Mouse (Mus musculus): ENCODE results near the gene Apol7a.
"Not testable (repeated sequence)": the region's sequence is repeated elsewhere in the genome, so short reads cannot be mapped to it uniquely, and the experiment has no call there.

Gene Apol7a

DNA sequence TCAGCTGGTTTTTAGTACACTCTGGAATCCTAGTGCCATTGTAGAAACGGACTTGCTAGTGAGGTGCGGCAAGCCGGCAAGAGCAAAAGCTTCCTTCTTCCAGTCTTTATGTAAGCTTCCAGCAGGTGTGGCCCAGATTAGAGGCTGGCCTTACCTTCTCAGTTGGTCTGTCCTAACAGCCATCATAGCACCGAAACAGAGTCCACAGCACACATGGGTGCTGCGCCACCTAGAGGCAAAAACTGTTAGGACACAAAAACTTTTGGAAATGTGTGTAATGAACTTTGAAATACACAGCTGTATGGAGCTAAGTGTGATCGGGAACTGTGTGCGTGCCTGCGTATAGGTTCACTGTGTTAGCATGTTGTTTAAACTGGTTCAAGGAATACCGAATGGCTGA, at the start of gene Apol7a:
Gene Apol7a, minus strand, starts transcription at position 84 of the 400 bp plus-strand sequence.
- peak; percentile 16 to 40 for DNase-seq (ENCODE audit: low spot score in 2 of 2)

GRCm38 (mm10) chr15:77447392-77447791, 48.5 kb upstream of the Apol7a start, which contains the start of gene Apol7b:
TSS of gene Apol7b (minus strand) at chr15:77447492.
- DNase-seq (ENCODE audit: low spot score in 2 of 2): not testable (repeated sequence)

- not testable (repeated sequence) for DNase-seq (ENCODE audit: low spot score in 2 of 2)
These were observed 46.8 kb upstream of the Apol7a start for GRCm38 (mm10) chr15:77445668-77446067.

- DNase-seq (ENCODE audit: low spot score in 2 of 2): not testable (repeated sequence)
These were observed 45.8 kb upstream of the Apol7a start for GRCm38 (mm10) chr15:77444746-77445145.

DNA sequence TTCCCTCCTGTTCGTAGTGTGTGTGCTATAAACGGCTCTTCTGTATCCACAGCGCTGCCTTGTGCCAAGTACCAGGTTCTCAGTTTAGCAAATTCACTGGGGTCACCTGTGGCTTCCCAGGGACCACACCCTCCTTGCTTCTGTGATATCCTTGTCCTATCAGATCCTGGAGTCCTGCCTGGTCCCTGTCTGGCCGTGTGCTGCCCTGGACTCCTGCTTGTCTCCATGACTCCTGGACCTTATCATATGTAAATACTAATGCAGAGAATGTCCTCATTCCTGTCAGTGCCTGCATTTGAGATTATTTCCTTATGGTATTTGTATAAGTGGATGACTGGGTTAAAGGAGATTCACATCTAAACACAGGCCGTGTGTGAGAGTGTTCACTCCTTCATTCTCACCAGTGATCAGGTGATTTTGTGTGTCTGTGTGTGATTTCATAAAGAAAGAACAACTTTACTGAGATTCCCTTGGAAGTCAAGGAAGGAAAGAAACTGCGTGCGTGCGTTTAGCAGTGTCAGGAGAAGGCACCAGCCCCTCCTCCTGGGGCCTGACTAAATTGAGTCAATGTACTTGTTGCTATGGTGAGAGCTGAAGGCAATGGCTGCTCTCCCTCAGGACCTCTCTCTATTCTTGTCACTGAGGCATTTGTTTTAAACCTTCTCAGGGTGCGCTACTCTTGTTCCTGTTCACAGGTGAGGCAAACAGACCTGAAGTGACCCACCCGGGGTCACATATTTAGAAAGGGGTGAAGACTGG, 30.0 kb upstream of the Apol7a start:
- DNase-seq (ENCODE audit: low spot score in 2 of 2): not testable (repeated sequence)

DNA sequence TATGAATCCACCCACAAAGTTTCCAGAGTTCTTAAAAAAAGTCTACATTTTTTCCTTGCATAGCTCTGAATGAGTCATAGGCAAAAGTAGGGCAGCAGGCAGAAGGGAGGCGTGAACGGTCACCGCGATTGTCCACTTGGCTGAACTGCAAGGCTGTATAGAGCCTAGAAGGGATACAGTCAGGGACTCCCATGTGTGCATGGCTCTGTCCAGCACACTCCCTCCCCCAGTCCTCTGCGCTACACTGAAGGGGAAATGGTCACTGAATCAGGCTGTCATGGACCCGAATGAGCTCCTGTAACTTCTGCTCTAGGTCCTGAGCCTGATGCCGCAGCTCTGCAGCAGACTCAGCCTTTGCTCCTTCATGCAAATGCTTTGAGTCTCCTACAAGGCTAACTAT, 24.0 kb upstream of the Apol7a start:
- not testable (repeated sequence) for DNase-seq (ENCODE audit: low spot score in 2 of 2)

- DNase-seq (ENCODE audit: low spot score in 2 of 2): not testable (repeated sequence)
These were observed 20.7 kb upstream of the Apol7a start for GRCm38 (mm10) chr15:77419657-77420056.

- not testable (repeated sequence) for DNase-seq (ENCODE audit: low spot score in 2 of 2)
These were observed 17.9 kb upstream of the Apol7a start for GRCm38 (mm10) chr15:77416655-77417333.

- DNase-seq (ENCODE audit: low spot score in 2 of 2): not testable (repeated sequence)
These were observed 16.7 kb upstream of the Apol7a start for GRCm38 (mm10) chr15:77415653-77416052.

- DNase-seq (ENCODE audit: low spot score in 2 of 2): not testable (repeated sequence)
These were observed 13.8 kb upstream of the Apol7a start for GRCm38 (mm10) chr15:77412695-77413094.

GRCm38 (mm10) chr15:77411035-77411434, 12.1 kb upstream of the Apol7a start, which contains the start of gene Apol9a:
TSS of gene Apol9a (minus strand) at chr15:77411135.
- not testable (repeated sequence) for DNase-seq (ENCODE audit: low spot score in 2 of 2)

- not testable (repeated sequence) for DNase-seq (ENCODE audit: low spot score in 2 of 2)
These were observed 7.5 kb upstream of the Apol7a start for GRCm38 (mm10) chr15:77406370-77406769.

DNA sequence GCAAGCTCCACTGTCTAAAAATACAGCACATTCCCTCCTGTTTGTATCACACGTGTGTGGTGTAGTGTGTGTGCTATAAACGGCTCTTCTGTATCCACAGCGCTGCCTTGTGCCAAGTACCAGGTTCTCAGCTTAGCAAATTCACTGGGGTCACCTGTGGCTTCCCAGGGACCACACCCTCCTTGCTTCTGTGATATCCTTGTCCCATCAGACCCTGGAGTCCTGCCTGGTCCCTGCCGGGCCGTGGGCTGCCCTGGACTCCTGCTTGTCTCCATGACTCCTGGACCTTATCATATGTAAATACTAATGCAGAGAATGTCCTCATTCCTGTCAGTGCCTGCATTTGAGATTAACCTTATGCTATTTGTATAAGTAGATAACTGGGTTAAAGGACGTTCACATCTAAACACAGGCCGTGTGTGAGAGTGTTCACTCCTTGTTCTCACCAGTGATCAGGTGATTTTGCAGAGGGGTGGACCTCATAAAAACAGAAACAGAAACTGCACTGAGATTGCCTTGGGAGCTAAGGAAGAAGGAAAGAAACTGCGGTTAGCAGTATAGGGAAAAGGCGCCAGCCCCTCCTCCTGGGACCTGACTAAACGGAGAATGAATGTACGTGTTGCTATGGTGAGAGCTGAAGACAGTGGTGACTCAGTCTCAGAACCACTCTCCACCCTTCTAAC, 1.3 kb downstream of the Apol7a start:
- DNase-seq (ENCODE audit: low spot score in 2 of 2): peak; percentile 51 to 53

DNA sequence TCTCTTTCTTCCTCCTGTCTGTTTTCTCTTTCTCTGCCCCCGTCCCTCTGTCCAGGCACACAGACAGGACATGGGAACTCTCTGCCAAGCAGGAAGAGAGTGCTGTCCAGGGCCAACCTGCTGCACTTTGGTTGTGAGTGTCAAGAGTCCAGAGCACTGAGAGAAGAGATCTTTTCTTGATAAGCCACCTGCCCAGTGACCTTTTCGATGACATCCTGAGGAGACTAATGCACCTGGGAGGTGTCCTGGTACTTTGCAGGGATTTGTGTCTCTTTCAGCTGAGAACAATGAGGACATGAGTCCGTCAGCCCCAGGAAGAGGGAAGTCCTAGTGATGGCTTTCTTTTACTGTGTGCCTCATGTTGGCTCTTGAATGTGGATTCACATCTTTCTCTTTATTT, 5.1 kb downstream of the Apol7a start:
- not testable (repeated sequence) for DNase-seq (ENCODE audit: low spot score in 2 of 2)

- DNase-seq (ENCODE audit: low spot score in 2 of 2): no peak
These were observed 11.4 kb downstream of the Apol7a start for GRCm38 (mm10) chr15:77387462-77387861.

DNA sequence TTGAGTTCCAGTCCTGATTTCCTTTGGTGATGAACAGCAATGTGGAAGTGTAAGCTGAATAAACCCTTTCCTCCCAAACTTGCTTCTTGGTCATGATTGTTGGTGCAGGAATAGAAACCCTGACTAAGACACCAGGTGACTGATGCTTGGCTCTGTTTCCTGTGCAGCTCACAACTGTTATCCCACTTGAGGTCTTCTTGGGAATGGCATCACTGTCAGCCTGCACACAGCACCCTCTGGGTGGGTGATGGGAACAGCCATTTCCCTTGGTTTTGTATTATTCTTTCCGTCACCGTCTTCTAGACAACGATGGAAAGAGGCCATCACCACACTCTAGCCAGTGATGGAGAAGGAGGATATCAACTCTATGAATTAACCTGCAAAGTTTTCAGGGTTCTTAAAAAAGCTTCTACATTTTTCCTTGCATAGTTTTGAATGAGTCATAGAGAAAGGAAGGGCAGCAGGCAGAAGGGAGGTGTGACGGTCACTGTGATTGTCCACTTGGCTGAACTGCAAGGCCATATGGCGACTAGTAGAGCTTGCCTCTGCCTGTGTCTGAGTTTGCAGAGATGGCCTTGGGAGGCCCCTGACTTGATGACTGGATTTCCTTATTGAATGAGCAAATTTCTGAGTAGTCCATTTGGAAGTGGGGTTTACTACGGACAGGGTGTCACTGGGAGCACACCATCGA, 14.4 kb downstream of the Apol7a start:
- no peak for DNase-seq (ENCODE audit: low spot score in 2 of 2)

DNA sequence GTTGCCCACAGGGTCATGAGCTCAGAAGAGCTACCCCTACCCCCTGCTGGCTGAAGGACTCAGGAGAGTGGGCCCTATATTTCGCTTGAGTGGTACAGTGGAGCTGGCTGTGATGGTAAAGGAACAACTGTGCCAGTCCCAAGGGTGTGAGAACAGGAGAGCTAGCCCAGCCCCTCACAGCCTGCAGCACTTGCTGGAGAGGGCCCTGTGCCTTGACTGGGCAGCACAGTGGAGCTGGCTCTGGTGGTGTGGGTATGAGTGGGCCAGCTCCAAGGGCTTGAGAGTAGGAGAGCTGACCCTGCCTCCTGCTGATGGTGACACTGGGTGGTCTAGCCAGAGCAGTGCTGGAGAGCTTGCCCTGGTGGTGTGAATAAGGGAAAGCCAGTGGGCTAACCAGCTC, 16.0 kb downstream of the Apol7a start:
- DNase-seq (ENCODE audit: low spot score in 2 of 2): no peak

DNA sequence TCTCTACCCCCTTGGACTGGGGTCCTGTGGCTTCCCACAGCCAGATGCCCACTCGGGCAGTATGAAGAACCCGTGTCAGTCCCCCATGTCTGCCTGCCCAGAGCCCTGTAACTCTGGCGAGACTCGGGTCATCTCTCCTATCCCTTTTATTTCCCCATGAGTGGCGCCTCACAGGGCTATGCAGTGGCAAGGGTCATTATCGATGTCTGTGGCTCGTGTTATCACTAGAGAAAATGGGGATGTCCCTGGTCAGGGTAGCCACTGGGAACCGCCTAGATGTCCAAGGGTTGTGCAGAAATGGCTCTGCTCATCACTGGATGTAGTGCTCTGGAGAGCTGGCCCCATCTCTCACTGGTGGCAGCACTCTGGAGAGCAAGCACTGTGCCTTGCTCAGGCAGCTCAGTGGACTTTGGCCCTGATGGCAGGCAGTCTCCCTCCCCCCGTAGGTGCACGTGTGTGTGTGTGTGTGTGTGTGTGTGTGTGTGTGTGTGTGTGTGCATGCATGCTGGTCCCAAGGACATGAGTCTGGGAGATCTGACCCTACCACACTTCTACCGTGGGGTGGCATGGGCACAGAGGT, 16.5 kb downstream of the Apol7a start:
- no peak for DNase-seq (ENCODE audit: low spot score in 2 of 2)

DNA sequence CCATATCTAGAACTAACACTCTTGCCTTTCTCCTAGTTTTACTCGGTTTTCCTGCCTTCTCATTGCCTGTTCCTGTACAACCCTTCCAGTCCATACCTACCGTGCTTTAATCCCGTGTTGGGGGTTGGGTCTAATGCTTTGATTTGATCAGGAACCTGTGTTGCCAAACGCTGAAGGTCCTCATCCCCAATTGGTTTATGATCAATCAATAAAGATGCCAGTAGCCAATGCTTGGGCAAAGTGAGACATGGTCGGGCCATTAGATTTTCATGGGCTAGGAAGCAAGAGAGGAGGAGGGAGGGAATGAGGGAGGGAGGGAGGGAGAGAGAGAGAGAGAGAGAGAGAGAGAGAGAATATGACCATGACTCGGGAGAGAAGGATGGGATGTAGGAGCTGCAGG, 17.4 kb downstream of the Apol7a start:
- DNase-seq (ENCODE audit: low spot score in 2 of 2): no peak

- no peak for DNase-seq (ENCODE audit: low spot score in 2 of 2)
These were observed 19.0 kb downstream of the Apol7a start for GRCm38 (mm10) chr15:77379921-77380320.

DNA sequence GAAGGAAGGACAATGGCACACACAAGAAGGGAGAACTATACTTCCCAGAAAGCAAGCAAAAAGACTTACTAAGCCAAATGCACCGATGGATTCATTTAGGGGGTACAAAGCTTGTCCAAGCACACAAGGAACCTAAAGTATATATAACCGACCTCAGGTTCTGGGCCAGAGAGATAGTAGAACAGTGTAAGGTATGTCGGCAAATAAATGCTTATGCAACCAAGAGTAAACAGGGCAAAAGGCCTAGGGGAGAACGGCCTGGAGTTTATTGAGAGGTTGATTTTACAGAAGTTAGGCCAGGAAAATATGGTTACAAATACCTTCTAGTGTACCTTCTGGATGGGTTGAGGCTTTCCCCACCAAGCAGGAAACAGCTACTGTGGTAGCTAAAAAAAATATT, 21.5 kb downstream of the Apol7a start:
- no peak for DNase-seq (ENCODE audit: low spot score in 2 of 2)
